Mouse (Mus musculus) layer of hippocampus, adult 2 months (tissue): ENCODE measurements around the gene Tagap. TPM values are rescaled to one million over a fixed set of nuclear protein-coding genes. Genes with fewer than 3 reads are reported as not detected.
A peak's percentile ranks its signal among the peaks of the same experiment; 100 is the strongest.

ENCODE experiments used
- DNase-seq, 2 experiments: peaks; one replicate each; pipeline ENCODE4 v3.0.0; 2022; ENCODE audit warnings: low spot score in 2 of 2
- H3K27ac ChIP-seq: fragments of 200-600 bp; 2 replicates; pipeline ENCODE4 v1.8.1; 2022
- H3K4me3 ChIP-seq: fragments of 200-600 bp; 2 replicates; pipeline ENCODE4 v1.8.1; 2022; ENCODE audit warnings: mild to moderate bottlenecking
- CTCF ChIP-seq: fragments of 200-600 bp; conservative IDR thresholded peaks from 2 replicates; pipeline ENCODE4 v1.8.1; 2022; ENCODE audit warnings: antibody characterized with exemption, mild to moderate bottlenecking, moderate library complexity
- long read RNA-seq, 2 experiments: library from polyadenylated mRNA; stranded (forward); transcript quantifications; one replicate each; pipeline ENCODE4 v2.0.0; 2021; ENCODE audit warnings: borderline mapping rate in 2 of 2
- total RNA-seq, 2 experiments: library from RNA; stranded (reverse); gene quantifications; 2 replicates each; pipeline ENCODE4 v1.2.3; 2021

Gene Tagap
- total RNA-seq, result 1 to 10 TPM; 4.8 to 5.0 TPM
- long read RNA-seq, experiment 1, partial matches to known transcripts, result 0 of 17 reads
- long read RNA-seq, experiment 1, other reads (novel, unspliced or antisense), result 17 of 17 reads
- long read RNA-seq, experiment 2, partial matches to known transcripts, result 0 of 24 reads
- long read RNA-seq, experiment 2, other reads (novel, unspliced or antisense), result 24 of 24 reads

GRCm38 (mm10) chr17:7925413-7926160, at the start of gene Tagap:
Gene Tagap (plus strand): TSS chr17:7926000.
- no peak for DNase-seq
- H3K27ac ChIP-seq, result peak within 1 kb of the TSS; percentile 33; the same call in 1 of the 2 replicates
- no peak for TF ChIP-seq CTCF
- H3K4me3 ChIP-seq, result peak within 1 kb of the TSS; percentile 19

- no peak for TF ChIP-seq CTCF
- Histone ChIP-seq H3K4me3 (no peak overlapping the region), H3K27ac (no peak overlapping the region)
- DNase-seq, result no peak
Measured at GRCm38 (mm10) chr17:7876541-7876940, 49.3 kb upstream of the Tagap start.

GRCm38 (mm10) chr17:7877191-7877764, 48.5 kb upstream of the Tagap start:
- no peak for TF ChIP-seq CTCF
- DNase-seq, result no peak
- H3K4me3 ChIP-seq, result no peak overlapping the region
- H3K27ac ChIP-seq, result no peak overlapping the region

GRCm38 (mm10) chr17:7877878-7878277, 47.9 kb upstream of the Tagap start:
- Histone ChIP-seq H3K4me3 (no peak overlapping the region), H3K27ac (no peak overlapping the region)
- no peak for TF ChIP-seq CTCF
- DNase-seq, result no peak

- no peak for DNase-seq
- H3K4me3 ChIP-seq, result no peak overlapping the region
- no peak for TF ChIP-seq CTCF
- H3K27ac ChIP-seq, result no peak overlapping the region
Measured at GRCm38 (mm10) chr17:7879529-7879928, 46.3 kb upstream of the Tagap start.

- TF ChIP-seq CTCF, result no peak
- no peak for DNase-seq
- no peak overlapping the region for H3K4me3 ChIP-seq
- no peak overlapping the region for H3K27ac ChIP-seq
Measured at GRCm38 (mm10) chr17:7883126-7883525, 42.7 kb upstream of the Tagap start.

GRCm38 (mm10) chr17:7884606-7885005, 41.2 kb upstream of the Tagap start:
- DNase-seq, result no peak
- no peak overlapping the region for H3K4me3 ChIP-seq
- TF ChIP-seq CTCF, result no peak
- H3K27ac ChIP-seq, result no peak overlapping the region

GRCm38 (mm10) chr17:7887071-7887815, 38.6 kb upstream of the Tagap start:
- DNase-seq, result no peak
- Histone ChIP-seq H3K4me3 (no peak overlapping the region), H3K27ac (no peak overlapping the region)
- TF ChIP-seq CTCF, result no peak

GRCm38 (mm10) chr17:7888291-7888690, 37.5 kb upstream of the Tagap start:
- Histone ChIP-seq H3K4me3 (no peak overlapping the region), H3K27ac (no peak overlapping the region)
- TF ChIP-seq CTCF, result no peak
- DNase-seq, result no peak

GRCm38 (mm10) chr17:7889026-7889425, 36.8 kb upstream of the Tagap start:
- H3K27ac ChIP-seq, result no peak overlapping the region
- no peak for DNase-seq
- no peak for TF ChIP-seq CTCF
- no peak overlapping the region for H3K4me3 ChIP-seq

- Histone ChIP-seq H3K4me3 (no peak overlapping the region), H3K27ac (no peak overlapping the region)
- DNase-seq, result no peak
- no peak for TF ChIP-seq CTCF
Measured at GRCm38 (mm10) chr17:7892676-7893075, 33.1 kb upstream of the Tagap start.

GRCm38 (mm10) chr17:7894094-7894493, 31.7 kb upstream of the Tagap start:
- Histone ChIP-seq H3K27ac (no peak overlapping the region), H3K4me3 (no peak overlapping the region)
- DNase-seq, result no peak
- TF ChIP-seq CTCF, result no peak

GRCm38 (mm10) chr17:7896047-7896635, 29.7 kb upstream of the Tagap start:
- no peak for DNase-seq
- no peak for TF ChIP-seq CTCF
- Histone ChIP-seq H3K4me3 (no peak overlapping the region), H3K27ac (no peak overlapping the region)
